Mouse (Mus musculus): ENCODE results near the gene Xxylt1. TPM values are rescaled to one million over a fixed set of nuclear protein-coding genes. Genes with fewer than 3 reads are reported as not detected.

Xxylt1 gene
- total RNA-seq, 2 experiments from 2014 or later = 22.2 to 22.7 TPM

DNA sequence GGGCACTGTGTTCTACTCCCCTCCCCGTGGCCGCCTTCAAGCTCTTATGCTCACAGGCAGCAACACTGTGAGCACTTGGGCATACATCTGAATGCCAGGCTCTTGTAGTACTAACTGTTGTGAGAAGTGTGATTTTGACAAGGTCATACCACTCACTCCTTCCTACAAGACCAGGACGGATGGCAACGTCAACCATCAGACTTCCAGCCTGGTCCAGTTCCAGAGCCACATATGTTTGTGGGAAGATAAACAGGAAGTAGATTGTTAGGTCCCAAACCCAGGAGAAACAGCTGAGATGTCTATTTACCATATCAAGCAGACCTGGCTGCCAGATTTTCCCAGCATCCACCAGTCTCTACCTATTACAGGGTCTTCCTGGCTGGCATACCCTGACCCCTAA is 155.7 kb downstream of the Xxylt1 start:
- no peak for DNase-seq (ENCODE audit: low spot score in 2 of 2)

DNA sequence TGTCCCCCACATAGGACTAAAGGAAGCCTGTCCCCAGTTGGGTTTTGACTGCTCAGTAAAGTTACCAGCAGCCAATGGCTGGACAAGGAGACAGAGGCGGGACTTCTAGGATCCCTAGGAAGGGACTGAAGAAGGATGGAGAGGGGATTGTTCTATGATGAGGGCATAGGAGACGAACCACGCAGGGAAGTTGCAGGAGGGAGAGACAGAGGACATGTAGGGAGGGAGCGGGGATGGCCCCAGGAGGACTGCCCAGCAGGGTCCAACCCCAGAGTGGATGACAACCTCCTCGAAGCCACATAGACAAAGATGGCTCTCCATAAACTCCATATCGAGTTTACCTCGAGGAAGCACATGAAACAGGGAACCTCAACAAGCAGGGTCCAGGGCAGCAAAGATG is 157.3 kb downstream of the Xxylt1 start:
- no peak for DNase-seq (ENCODE audit: low spot score in 2 of 2)

DNA sequence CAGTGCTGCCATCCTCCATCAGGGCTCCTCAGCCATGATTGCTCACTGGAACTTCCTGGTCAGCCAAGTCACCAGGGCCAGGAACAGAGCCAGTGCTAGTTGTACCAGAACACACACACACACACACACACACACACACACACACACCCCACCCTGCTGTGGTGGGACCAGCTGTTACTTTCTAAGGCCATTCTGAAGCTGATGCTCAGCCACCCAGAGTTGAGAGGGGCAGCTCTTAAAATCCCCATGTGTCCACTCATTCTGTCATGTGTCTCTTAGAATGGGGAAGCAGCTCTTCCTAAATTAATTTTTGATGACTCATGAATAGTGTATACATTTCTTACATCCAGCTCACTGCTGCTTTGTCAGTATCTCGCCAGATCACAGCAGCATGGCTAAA is 158.7 kb downstream of the Xxylt1 start:
- DNase-seq (ENCODE audit: low spot score in 2 of 2) = no peak

DNA sequence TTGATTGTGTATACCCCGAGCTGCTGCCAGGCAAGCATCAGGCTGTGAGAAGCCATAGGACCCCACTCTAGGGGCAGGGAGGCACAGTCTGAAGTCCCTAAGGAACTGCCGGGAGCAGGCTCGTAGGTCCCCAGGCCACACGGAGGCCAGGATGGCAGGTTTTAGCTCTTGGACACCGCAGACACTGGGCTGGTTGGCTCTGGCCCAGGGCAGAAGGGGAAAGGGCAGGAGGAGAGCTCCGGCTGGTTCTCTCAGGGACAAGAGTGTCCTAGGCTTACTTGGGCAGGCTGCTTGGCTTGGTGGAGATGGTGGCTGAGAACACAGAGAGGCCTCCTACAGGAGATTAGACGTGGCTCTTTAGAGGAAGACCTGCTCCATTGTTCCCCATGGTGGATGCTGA is 162.4 kb downstream of the Xxylt1 start:
- DNase-seq (ENCODE audit: low spot score in 2 of 2) = no peak

DNA sequence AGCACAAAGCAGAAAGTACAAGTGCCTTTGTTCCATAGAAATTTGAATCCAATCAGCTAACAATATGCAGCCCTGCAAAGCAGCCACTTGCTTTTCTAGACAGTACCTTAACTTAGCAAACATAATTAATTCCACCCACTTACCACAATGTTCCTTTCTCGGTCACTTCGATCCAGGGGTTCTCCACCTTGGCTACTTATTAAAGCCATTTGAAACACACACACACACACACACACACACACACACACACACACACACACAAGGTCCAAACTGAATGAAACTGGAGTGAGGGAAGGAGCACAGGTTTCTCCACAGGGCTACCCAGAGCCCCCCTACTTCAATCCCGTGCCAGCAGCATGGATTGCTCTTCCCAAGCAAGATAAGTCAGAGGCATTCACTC is 164.3 kb downstream of the Xxylt1 start:
- no peak for DNase-seq (ENCODE audit: low spot score in 2 of 2)

DNA sequence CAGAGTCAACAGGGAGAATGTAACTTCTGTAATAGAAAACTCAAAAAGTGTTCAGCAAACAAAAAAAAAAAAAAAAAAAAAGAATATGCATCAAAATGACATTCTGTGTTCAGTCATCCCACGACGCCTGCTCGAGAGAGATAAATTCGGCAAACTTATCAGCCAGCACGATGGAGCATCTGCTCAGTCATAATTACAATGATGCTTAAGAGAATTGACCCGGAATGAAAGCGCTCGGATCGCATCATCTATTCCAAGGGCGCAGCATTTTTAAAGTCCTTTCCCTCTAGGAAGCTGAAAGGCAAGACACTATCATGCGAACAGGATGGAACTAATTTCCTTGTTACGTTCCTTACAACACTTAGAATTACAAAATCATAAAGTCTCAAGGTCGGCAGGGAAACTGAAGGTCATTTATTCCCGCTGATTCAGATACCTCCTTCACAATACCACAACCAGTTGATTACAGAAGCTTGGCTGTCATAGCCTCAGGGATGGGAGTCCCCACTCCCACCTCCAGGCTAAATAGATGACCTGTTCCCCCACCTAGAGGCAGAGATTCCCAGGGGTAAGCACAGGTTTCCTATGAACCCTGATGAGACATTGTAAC is 165.5 kb downstream of the Xxylt1 start:
- DNase-seq (ENCODE audit: low spot score in 2 of 2) = no peak

Other genes starting within 250 kb of the Xxylt1 start
- 10 to 100 TPM; 49.8 to 49.9 TPM for gene Acap2, start 119.8 kb upstream of the Xxylt1 start, total RNA-seq (2021)
- 10 to 100 TPM; 85.9 to 87.7 TPM for gene Ppp1r2, start 193.8 kb upstream of the Xxylt1 start, total RNA-seq (2021)
- 1 to 10 TPM; 1.8 to 2.1 TPM for gene Apod, start 233.4 kb upstream of the Xxylt1 start, total RNA-seq (2021)